Comparison of ENCODE assay signal across 18 mouse cellular contexts in the genomic region with DNA sequence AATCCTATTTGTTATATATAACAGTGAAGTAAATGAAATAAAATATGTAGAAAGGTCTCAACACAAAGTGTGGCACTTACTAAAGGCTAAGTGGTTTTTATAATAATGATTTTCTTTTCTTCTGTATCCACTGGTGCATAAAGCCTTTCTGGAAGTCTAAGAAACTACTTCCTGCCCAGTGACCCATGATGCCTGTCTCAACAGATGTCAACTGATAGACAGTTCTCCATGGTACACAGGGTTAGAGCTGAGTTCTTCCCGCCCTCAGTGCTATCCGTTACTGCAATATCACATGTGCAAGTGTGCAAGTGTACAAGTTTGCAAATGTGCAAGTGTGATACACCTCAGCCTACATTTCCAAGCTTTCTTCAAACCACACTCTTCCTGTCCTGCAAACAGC.
"Had no signal": no experiment of that assay in that cellular context is flagged by ENCODE, and none has a peak within 500 bp of the region (broad histone marks: within the 10 kb centered on the region; RNA-seq: fewer than 3 reads in every experiment).

No protein-coding gene starts in this region.

- H3K9ac ChIP-seq: intestine, embryonic 15.5 days; kidney, embryonic 15.5 days; limb, embryonic 12.5 days; limb, embryonic 15.5 days; liver, embryonic 12.5 days; liver, embryonic 15.5 days; stomach, embryonic 15.5 days had no signal

- H3K27me3 ChIP-seq: intestine, embryonic 15.5 days; kidney, embryonic 15.5 days; limb, embryonic 12.5 days; limb, embryonic 15.5 days; liver, embryonic 12.5 days; liver, embryonic 15.5 days; stomach, embryonic 15.5 days had no signal

- H3K4me3 ChIP-seq: intestine, embryonic 15.5 days; kidney, embryonic 15.5 days; limb, embryonic 12.5 days; limb, embryonic 15.5 days; liver, embryonic 12.5 days; liver, embryonic 15.5 days; stomach, embryonic 15.5 days had no signal

- ATAC-seq: intestine, embryonic 15.5 days; liver, embryonic 12.5 days had no signal

- DNase-seq: kidney, adult 11 months; kidney, adult 8-10 months; kidney, postnatal 10 days; kidney, postnatal 4 days; left cerebral cortex, postnatal 4 days; lung, adult 2 months; lung, postnatal 14 days; lung, postnatal 4 days; midbrain, embryonic 14.5 days; thymus, postnatal 25 days had no signal

- H3K36me3 ChIP-seq: intestine, embryonic 15.5 days; kidney, embryonic 15.5 days; limb, embryonic 12.5 days; limb, embryonic 15.5 days; liver, embryonic 12.5 days; liver, embryonic 15.5 days; stomach, embryonic 15.5 days had no signal

- H3K4me2 ChIP-seq: intestine, embryonic 15.5 days; kidney, embryonic 15.5 days; limb, embryonic 12.5 days; limb, embryonic 15.5 days; liver, embryonic 12.5 days; liver, embryonic 15.5 days; midbrain, embryonic 11.5 days; stomach, embryonic 15.5 days had no signal

- H3K9me3 ChIP-seq: intestine, embryonic 15.5 days; kidney, embryonic 15.5 days; limb, embryonic 12.5 days; limb, embryonic 15.5 days; liver, embryonic 12.5 days; liver, embryonic 15.5 days; stomach, embryonic 15.5 days had no signal

- H3K27ac ChIP-seq: intestine, embryonic 15.5 days; kidney, embryonic 15.5 days; limb, embryonic 12.5 days; limb, embryonic 15.5 days; liver, embryonic 12.5 days; liver, embryonic 15.5 days; stomach, embryonic 15.5 days had no signal

- H3K4me1 ChIP-seq: intestine, embryonic 15.5 days; limb, embryonic 12.5 days; limb, embryonic 15.5 days; liver, embryonic 12.5 days; liver, embryonic 15.5 days; stomach, embryonic 15.5 days had no signal
